Mouse (Mus musculus) heart, adult 9 months (tissue): ENCODE measurements around the gene Zfp536.
"Not testable (repeated sequence)": the region's sequence is repeated elsewhere in the genome, so short reads cannot be mapped to it uniquely, and the experiment has no call there.

Experiments
- DNase-seq, 2 experiments: peaks; one replicate each; pipeline ENCODE4 v3.0.0; 2022; ENCODE audit warnings: low spot score in 2 of 2

Zfp536 gene

DNA sequence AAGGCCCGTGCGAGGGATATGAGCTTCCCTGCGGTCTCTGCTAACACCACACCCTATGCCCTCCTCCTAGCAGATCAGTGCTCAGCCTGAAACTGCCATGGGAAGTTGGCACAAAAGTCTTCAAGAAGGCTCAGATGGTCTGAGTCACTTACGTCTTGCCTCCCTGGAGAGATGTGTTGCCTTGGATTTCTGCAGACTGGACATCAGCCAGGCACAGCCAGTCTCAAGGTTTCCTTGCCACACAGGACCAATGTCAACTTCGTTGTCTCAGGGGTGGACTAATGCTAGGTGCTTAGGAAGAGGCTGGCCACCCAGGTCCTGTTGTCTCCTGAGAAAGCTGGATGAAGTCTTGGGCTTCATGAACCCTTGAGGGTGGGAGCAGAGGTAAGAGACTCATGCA, 14.6 kb downstream of the Zfp536 start:
- DNase-seq = no peak

DNA sequence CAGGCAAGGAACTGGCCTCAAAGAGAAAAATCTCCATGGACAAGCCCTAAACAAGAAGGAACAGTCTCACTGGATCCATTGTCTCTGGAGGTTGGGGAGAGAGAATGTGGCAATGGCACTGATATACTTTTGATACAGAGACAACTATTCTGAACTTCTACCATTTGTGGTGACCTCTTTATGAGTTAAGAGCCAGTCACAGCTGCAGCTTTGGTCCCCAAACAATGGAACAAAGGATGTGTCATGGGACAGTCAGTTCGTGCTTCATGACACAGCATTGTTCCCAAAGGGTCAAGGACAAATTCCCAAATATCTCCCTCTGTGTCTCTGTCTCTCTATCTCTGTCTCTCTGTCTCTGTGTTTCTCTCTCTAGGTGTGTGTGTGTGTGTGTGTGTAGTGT, 20.4 kb downstream of the Zfp536 start:
- DNase-seq = no peak

DNA sequence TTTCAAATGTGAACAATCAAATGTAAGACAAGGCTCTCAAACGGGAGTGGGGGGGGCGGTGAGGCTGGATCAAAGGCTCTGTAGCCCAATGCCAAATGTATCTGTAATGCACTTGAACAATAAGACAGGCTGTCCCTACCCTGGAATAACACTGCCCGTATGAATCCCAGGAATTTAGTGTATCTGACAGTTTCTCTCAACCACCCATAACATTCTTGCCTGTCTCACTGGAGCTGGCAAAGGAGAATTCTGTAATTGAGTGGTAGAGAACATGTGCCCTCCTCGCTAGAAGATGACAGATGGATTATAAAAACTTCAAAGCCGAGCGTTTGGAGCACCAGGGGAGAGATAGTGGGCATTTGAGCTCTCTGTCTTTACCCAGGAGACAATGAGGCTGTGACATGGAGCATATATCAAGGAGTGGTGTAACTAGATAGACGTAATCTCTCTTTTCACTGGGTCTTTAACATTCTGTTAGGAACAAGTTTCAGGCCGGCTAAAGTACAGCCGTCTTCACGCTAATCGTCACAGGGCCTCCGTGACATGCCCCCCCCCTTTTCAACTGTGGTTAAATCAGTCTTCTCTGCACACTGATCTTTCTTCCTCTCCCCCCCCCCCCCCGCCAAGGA, 27.2 kb downstream of the Zfp536 start:
- no peak for DNase-seq

DNA sequence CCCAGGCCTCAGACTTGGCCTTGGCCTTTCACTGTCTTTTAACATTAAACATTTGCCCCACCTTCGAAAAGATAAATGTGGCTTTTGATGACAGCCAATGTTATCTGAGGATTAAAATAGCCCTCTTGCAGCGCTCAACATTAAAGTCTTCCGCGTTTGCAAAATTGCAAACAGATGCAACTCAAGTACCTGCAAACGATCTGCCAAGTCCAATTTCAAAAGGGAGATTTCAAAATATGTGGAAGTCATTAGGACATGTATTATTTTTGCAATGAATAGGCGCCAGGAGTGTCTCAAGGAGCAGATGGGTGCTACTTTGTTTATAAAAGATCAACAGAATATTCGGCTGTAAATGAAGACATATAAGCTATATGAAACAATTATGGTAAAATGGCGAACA, 30.1 kb downstream of the Zfp536 start:
- DNase-seq = no peak

DNA sequence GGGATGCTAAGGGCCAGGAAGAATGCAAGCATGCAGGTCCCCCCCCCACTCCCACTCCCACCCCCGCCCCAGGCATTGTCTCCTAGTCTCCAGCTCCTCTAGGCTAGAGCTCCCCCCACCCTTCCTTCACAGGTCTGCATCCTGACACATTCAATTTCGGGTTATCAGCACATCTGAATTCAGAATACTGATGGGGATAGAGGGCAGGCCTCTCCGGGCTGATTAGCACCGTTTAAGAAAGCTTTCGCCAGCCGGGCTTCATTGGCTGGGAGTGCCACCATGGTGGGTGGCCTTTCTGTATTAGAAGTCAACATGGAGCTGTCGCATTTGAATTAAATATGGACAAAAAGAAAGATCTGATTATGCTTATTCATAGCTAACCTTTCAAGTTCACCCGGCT, 36.2 kb downstream of the Zfp536 start:
- DNase-seq = no peak

DNA sequence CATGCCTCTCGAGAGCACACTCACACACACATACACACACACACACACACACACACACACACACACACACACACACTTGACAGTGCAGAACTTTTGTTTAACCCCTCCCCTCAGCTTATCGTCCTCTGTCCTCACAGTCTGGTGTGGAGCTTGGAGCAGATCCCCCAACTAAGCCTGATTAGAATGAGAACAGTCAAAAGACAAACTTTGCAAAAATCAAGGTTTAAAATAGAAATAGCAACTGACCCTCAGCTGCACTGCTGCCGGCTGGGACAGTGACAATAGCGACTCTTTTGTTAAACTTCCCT, 37.1 kb downstream of the Zfp536 start:
- DNase-seq = no peak

DNA sequence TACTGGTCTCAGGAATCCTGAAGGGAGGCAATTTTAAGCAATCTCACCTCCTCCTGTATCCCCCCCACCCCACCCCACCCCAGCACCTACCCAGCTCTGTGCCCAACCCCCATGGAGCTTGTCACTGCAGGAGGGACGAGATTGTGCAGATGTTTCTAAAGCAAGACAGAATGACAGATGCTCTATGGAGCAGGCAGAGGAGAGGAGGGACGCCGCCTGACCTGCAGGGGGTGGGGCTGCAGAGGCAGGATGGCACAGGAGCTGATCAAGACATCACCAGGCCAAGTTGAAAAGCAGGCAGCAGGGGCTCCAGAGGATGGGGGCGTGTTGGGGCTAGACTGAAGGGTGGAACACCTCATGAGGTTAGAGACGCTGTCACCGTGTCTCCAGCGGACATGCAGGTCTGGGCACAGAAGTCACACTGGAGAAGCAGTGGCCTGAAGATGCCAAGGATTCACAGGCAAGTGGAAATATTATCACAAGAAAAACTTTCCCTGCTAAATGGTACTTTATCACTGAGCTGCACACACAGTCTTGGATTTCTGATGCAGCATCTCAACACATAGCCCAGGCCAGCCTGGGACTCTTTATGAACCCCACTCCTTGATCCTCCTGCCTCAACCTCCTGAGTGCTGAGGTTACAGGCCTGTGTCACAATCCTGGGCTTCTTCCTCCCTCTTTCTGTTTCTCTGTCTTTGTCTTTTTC, 37.6 kb downstream of the Zfp536 start:
- DNase-seq = no peak

DNA sequence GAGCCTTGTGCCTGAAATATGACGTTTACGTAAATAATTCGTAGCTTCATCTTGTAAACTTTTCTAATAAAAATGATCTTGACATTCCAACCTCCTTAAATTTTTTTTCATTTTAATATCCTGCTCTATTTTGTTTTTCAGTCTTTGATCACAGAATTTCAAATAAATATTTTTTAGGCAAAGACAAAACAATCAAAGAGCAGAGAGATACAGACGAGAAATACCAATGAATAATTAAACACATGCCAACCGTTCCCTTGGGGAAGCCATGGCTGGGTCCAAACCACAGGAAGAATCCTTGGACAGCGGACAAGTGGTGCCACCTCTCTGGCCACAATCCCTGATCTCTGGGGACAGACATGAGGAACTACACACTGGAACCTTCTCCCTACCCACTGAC, 38.3 kb downstream of the Zfp536 start:
- DNase-seq = no peak

DNA sequence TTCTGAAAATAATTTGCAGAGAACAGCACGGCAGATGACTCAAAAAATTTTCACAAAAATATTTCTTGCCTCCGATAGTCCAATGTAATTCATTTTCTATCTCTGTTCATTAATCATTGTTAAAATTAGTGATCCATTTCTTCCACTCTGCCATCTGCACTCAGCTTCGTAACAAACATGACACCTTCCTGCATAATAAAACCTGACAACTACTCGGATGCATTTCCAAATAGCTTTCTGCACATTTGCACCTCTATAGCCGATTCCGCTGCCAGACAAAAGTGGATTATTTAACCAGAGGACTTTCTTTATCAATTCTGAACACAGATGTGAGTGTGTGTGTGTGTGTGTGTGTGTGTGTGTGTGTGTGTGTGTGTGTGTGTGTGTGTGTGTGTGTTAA, 38.9 kb downstream of the Zfp536 start:
- no peak for DNase-seq

DNA sequence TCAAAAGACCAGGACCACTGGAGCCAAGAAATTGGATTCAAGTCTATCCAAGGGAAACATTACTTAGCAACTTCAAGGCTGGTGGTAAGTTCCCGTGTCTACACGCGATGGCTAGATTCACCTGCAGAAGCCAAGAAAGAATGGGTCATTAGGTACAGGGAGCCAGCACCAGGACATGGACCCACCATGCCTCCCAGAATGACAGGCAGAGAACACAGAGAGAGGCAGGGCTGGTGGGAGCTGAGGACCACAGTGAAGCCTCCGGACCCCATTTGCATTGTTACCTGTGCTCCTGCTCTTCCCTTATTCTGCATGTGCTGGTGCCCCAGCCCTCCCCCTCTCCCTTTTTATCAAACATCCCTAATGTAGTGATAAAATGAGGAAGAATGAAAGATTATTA, 39.4 kb downstream of the Zfp536 start:
- DNase-seq = no peak

DNA sequence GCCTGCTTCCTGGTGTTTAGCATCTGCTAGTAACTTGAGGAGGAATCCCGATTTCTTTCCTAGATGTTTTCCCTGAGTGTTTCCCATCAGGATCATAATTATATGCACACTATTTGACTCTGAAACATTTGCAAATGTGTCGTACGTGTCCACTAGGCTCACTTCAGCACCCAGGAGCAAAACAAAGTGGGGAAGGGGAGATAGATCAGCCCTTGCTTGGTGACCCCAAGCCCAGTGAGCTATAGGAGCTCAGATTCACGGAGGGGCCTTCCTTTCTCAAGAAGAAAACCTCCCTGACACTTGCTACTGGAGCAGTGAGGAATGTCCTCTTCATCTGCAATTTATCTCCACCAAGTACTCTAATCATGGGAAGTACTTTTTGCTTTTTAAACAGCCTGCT, 40.7 kb downstream of the Zfp536 start:
- DNase-seq = no peak

DNA sequence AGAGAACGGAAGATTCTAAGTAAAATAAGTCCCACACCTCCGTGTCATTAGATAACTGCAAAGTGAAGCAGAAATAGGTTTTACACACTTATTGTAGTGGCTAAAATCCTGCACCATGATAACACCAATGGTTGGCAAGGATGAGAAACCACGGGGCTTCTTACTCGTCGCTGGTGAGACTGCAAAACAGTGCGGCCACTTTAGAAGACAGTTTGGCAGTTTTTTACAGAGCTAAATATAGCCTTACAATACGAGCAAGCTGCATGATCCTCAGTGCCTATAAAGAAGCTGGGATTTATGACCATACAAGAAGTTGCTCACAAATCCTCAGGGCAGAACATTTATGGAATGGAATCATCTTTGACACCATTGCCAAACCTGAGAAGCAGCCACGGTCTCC, 45.7 kb downstream of the Zfp536 start:
- DNase-seq = peak in 1 of 2 experiments; percentile 19

DNA sequence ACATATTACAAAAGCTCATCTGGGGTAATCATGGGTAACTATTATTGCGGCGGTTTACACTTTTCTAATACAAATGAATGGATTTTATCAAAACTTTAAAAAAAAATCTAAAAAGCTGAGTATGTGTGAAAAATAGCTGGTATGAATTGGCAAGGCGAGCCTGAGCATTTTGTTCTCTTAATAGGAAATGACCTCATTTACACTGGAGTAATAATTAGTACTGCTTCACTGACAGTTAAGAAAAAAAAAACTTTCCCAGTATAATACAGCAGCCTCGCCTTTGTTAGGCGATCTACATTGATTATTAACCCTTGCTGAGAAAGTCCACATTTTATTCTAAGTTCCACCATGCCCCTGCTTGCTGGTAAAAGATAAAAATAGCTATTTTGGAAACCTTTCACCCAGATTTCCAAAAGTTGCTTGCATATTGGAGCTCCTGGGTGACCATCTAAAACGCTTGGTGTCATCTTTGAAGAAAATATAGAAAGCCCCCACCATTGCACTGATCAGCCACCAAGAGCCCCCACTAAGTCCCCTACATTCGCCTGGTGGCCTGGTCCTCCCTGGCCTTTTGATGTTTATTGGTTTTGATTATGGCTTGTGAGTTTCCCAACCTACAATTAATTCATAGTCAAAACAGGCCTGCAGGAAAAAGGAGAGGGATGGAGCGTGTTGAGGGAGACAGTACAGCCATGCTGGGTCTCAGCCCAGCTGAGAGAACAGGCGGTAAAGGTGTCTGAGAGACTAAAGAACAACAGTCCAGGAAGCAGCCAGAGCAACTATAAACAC, 49.2 kb downstream of the Zfp536 start:
- no peak for DNase-seq

DNA sequence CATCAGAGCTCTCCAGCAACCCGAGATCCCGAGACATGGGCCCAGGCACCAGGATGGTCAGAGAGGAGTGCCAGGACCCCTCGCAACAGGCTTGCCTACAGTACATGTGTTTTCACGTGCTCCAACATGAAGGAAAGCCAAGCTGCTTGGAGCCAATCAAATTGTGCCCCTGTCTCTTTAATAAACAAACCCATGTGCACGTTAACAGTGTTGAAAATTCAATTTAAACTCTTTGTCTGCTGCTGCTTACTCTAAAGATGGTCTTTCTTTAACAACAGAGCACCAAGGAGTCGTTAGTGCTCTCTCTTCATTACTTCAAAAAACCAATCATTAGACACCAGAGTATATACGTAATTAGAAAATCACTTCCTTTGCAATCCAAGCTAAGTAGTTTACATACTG, 50.2 kb downstream of the Zfp536 start:
- DNase-seq = no peak

DNA sequence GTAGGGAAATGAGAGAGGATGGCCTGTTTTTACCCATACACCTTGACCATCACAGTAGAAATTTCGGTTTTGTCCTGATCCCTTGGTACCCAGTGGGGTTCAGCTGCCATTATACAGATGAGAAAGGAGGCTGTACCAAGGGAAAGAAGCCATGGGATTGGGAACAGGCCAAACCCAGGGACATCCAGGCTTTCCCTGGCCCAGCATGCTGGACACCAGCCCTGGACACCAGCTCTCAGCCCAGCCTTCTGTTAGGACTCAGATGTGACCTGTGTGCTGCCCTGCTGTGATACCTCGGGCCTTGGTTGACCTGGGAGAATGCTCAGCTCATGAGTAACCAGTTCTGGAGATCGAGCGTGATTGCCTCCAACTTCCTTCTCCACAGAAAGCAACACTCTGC, 51.8 kb downstream of the Zfp536 start:
- no peak for DNase-seq

DNA sequence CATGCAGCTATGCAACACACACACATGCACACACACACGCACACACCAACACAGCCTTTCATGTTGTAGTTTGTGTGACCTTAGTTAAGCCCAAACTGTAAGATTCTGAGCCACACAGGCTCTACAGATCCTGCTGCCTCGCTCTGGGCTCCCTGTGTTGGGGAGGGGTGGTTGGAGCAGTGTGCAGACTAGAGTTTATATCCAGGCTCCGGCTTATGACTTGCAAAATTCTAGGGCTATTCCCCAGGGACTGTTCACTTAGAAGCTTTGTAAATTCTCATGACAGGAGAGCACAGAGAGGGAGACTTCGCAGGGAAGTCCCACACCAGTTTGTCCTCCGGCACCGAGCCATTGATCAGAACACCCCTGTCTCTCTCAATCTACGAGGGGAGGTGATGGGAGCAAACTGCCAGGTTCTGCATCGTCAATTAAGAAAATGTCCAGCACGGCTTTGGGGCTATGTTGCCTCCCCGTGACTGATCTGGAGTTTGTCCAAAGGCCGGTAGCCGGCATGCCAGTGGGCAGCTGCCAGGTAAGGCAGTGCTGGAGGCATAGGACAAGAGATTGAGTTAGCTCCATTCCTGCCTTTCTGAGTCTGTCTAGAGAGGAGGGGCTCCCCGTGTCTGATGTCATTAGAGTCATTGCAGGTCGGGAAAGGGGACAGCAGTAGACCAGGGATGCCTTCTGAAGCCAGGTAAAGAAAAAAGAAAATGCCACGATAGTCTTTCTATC, 54.6 kb downstream of the Zfp536 start:
- DNase-seq = peak in 1 of 2 experiments; percentile 23

DNA sequence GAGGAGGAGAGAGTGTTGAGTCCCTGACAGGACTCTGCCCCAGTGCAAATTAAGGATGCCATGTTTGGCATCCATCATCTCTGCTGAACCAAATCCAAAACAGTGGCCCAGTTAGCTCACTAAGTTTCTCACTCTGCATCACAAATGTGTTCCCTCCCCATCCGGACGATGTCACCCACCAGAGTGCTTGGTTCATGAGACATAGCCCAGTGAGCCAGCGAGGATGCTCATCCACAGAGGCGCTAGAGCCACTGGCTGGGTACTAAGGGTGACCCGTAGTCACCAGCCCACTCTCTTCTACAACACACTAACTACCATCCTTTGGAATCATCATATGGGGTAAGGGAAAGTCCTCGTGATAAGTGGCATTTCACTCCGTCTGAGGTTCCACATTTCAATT, 56.4 kb downstream of the Zfp536 start:
- DNase-seq = no peak

DNA sequence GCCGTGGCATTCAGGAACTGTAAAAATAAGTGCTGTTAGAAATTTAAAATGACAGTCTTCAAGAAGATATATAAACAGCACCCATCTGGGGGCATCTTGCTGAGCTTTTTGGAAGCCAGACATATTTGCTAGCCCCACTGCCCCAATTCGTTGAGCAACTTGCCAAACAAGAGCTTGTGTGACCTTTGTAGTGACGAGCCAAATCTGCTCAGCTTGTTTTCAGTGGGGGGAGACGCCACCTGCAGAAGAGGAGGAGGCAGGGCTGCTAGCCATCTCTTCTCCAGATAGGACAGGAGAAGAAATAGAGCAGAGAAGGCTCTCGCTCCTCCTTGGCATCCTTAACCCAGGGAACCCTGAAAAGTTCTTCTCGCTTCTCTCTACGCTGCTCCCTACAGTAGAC, 56.8 kb downstream of the Zfp536 start:
- no peak for DNase-seq

DNA sequence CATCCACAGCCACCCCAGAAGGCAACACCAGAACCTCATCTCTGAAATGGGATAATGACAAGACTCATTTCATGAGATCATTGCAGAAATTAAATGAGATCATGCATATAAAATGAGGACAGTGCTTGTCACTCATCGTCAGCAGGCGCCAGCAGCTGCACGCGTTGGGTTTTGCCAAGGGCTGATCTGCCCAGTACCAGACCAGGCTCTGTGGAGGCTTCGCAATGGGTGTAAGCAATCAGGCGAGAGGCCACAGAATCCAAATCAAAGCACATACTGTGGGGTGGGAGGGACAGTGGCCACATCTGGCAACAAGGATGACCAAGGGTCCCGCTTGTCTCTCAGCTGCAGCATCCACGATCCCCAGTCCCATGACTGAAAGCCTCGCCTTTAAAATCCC, 69.0 kb downstream of the Zfp536 start:
- DNase-seq = no peak

DNA sequence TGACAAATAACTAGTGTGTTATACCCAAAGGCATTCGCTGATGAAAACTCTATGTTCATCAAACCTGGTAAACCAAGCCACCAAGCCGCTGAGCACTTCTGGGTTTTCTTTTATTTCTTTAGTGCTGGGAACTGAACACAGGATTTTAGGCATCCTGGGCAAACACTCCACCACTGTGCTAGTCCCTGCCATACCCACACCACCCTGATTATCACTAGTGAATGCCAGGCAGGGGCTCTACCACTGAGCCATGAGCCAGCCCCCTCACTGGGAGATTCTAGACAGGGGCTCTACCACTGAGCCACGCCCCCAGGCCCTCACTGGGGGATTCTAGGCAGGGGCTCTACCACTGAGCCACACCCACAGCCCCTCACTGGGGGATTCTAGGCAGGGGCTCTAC, 76.1 kb downstream of the Zfp536 start:
- DNase-seq = not testable (repeated sequence)

DNA sequence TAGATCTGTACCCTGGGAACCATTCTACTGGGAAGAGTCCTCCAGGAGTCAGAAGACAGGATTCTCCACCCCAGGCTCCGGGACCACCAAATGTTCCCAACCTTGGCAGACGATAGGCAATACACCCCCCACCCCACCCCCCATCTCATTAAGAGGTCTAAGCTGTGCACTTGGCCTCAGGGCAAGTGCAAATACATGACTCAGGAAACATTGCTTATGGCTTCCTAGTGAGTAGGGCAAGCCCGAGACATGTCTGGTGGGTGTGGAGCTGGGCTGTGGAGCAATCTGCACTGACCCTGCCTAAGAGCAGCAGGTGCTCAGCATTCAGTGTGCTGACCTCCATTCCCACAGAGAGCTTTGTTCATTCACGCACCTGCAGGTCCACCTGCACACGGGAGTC, 78.4 kb downstream of the Zfp536 start:
- DNase-seq = no peak

DNA sequence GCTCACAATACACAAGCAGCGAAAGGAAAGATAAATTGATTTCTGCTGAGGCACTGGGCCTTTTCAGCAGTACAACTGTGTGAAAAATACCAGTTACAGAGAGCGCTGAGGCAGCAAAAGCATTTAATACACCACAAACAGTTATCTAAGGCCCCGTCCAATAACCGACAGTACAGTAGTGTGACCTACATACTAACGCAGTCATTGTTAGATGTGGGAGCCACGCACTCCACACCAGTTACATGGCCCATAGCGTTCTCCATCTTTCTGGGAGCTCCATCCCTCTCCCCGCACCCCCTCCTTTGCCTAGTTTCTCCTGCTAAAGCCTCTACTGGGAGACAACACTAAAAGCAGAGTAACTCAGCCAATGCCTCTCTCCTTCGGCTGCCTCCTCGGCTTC, 82.8 kb downstream of the Zfp536 start:
- no peak for DNase-seq
